Mouse (Mus musculus): ENCODE measurements around the gene Pik3r4. TPM values are rescaled to one million over a fixed set of nuclear protein-coding genes. Genes with fewer than 3 reads are reported as not detected.

Gene Pik3r4
- total and polyA plus RNA-seq, 2 experiments from 2014 or later, result 10.2 to 45.3 TPM

- Histone ChIP-seq H3K9me3 (replicated peaks; ENCODE audit: control insufficient read depth, low read length) (no peaks in the 10 kb centered on the region), H3K27me3 (ENCODE audit: control insufficient read depth, insufficient read depth, low read length) (no peaks in the 10 kb centered on the region), H3K4me1 (ENCODE audit: control insufficient read depth, insufficient read depth) (0 out of 2 replicates have a peak, but pooled peaks cover 7% of the 10 kb centered on the region), H3K4me2 (ENCODE audit: low read depth, low read length) (no peak overlapping the region), H3K36me3 (replicated peaks; ENCODE audit: control insufficient read depth, insufficient read depth, low read length) (no peaks in the 10 kb centered on the region), H3K4me3 (ENCODE audit: low read depth, low read length) (no peak overlapping the region), H3K9ac (replicated peaks; ENCODE audit: low read depth, low read length) (no peak overlapping the region), H3K27ac (ENCODE audit: low read depth) (no peak overlapping the region)
- ATAC-seq (ENCODE audit: insufficient read depth, low read depth) (no peak), DNase-seq (ENCODE audit: low spot score) (no peak)
- TF ChIP-seq EP300 (IDR thresholded peaks at IDR 0.05; ENCODE audit: low read depth) (no peak), CTCF (IDR thresholded peaks at IDR 0.05; ENCODE audit: low read depth) (no peak)
- WGBS, result 80% methylated on average over 5 of the region's 5 CpGs
Observed at GRCm38 (mm10) chr9:105735195-105735594, 92.4 kb downstream of the Pik3r4 start.

Other genes starting within 250 kb of the Pik3r4 start
- gene Aste1, start 247.6 kb upstream of the Pik3r4 start, total RNA-seq (2014; rRNA removed; ENCODE audit: low replicate concordance), result 6.8 and 10.8 TPM in 2 replicates
- 10.5 and 13.7 TPM in 2 replicates for gene Aste1, start 247.6 kb upstream of the Pik3r4 start, polyA plus RNA-seq (2015; fragmentation: Nextera tagmentation; extraction: Ambion mirVana)
- gene Nek11, start 247.5 kb upstream of the Pik3r4 start, total RNA-seq (2014; rRNA removed; ENCODE audit: low replicate concordance), result not detected in 2 replicates
- 0.11 and 0.16 TPM in 2 replicates for gene Nek11, start 247.5 kb upstream of the Pik3r4 start, polyA plus RNA-seq (2015; fragmentation: Nextera tagmentation; extraction: Ambion mirVana)
- gene Atp2c1, start 115.7 kb upstream of the Pik3r4 start, total RNA-seq (2014; rRNA removed; ENCODE audit: low replicate concordance), result 39.6 and 72.2 TPM in 2 replicates
- 25.1 and 31.1 TPM in 2 replicates for gene Atp2c1, start 115.7 kb upstream of the Pik3r4 start, polyA plus RNA-seq (2015; fragmentation: Nextera tagmentation; extraction: Ambion mirVana)
- gene Col6a6, start 185.2 kb downstream of the Pik3r4 start, total RNA-seq (2014; rRNA removed; ENCODE audit: low replicate concordance), result 3.7 and 5.4 TPM in 2 replicates
- gene Col6a6, start 185.2 kb downstream of the Pik3r4 start, polyA plus RNA-seq (2015; fragmentation: Nextera tagmentation; extraction: Ambion mirVana), result 1.5 and 1.7 TPM in 2 replicates

All from heart, postnatal 0 days (tissue).